Mouse (Mus musculus) heart, embryonic 14.5 days (tissue): ENCODE measurements around the gene Vmn2r67. TPM values are rescaled to one million over a fixed set of nuclear protein-coding genes. Genes with fewer than 3 reads are reported as not detected.
"Not testable (repeated sequence)": the region's sequence is repeated elsewhere in the genome, so short reads cannot be mapped to it uniquely, and the experiment has no call there.

Source experiments
- ATAC-seq: fragments of 200-750 bp; cut with Nextera tagmentation; 2 replicates; pipeline ENCODE4 v1.8.0; 2017; ENCODE audit warnings: low read depth, moderate TSS enrichment; ENCODE audit not compliant: insufficient number of reproducible peaks, insufficient read depth, low FRiP score
- H3K27ac ChIP-seq, 2 experiments: fragments of 200-500 bp in 1 of 2; fragments of 300-500 bp in 1 of 2; sonication (generic) in 1 of 2; replicated peaks in 1 of 2; 2 replicates each; pipeline ENCODE4 v1.5.1; 2012 to 2014; ENCODE audit warnings: low read depth in 2 of 2, low read length in 2 of 2, control low read depth in 1 of 2, mild to moderate bottlenecking in 1 of 2, mixed read lengths in 1 of 2; ENCODE audit not compliant: control insufficient read depth in 1 of 2, insufficient read depth in 1 of 2
- H3K27me3 ChIP-seq: fragments of 300-500 bp; sonication (generic); 2 replicates; pipeline ENCODE4 v1.6.1; 2014; ENCODE audit warnings: mild to moderate bottlenecking, low read length, control low read depth; ENCODE audit not compliant: control insufficient read depth, insufficient read depth
- H3K36me3 ChIP-seq: fragments of 300-500 bp; sonication (generic); 2 replicates; pipeline ENCODE4 v1.6.1; 2014; ENCODE audit warnings: mild to moderate bottlenecking, control low read depth, low read length, mixed read lengths; ENCODE audit not compliant: control insufficient read depth, insufficient read depth
- H3K4me1 ChIP-seq, 2 experiments: fragments of 200-500 bp in 1 of 2; fragments of 300-500 bp in 1 of 2; sonication (generic) in 1 of 2; 2 replicates each; pipeline ENCODE4 v1.6.1; 2012 to 2014; ENCODE audit warnings: low read length in 2 of 2, control low read depth in 1 of 2, mixed read lengths in 1 of 2; ENCODE audit not compliant: control insufficient read depth in 2 of 2, insufficient read depth in 2 of 2
- H3K4me2 ChIP-seq: fragments of 300-500 bp; sonication (generic); 2 replicates; pipeline ENCODE4 v1.6.1; 2014; ENCODE audit warnings: mild to moderate bottlenecking, low read length
- H3K4me3 ChIP-seq, 2 experiments: fragments of 200-500 bp in 1 of 2; fragments of 300-500 bp in 1 of 2; sonication (generic) in 1 of 2; 2 replicates each; pipeline ENCODE4 v1.5.1; 2012 to 2014; ENCODE audit warnings: low read length in 2 of 2, mild to moderate bottlenecking in 2 of 2, control low read depth in 1 of 2, low read depth in 1 of 2, moderate library complexity in 1 of 2; ENCODE audit not compliant: control insufficient read depth in 1 of 2, insufficient read depth in 1 of 2
- H3K9ac ChIP-seq: fragments of 300-500 bp; sonication (generic); 2 replicates; pipeline ENCODE4 v1.6.1; 2014; ENCODE audit warnings: mild to moderate bottlenecking, low read length
- H3K9me3 ChIP-seq: fragments of 300-500 bp; sonication (generic); 2 replicates; pipeline ENCODE4 v1.6.1; 2016; ENCODE audit warnings: low read length, control low read depth; ENCODE audit not compliant: control insufficient read depth
- WGBS: fragments of 180-500 bp; shearing (Covaris S2); extraction: QIAGEN DNeasy Blood & Tissue Kit; methylation state at CpG from one replicate; pipeline ENCODE4 v1.1.7; 2014; 5-methylcytosine and 5-hydroxymethylcytosine counted together
- polyA plus RNA-seq: library from polyadenylated mRNA; unstranded; fragments of >200 nt; fragmentation: Nextera tagmentation; extraction: Ambion mirVana; gene quantifications from 2 replicates; pipeline ENCODE4 v1.2.1, GENCODE M21; 2014

Vmn2r67 gene
- polyA plus RNA-seq: not detected in 2 replicates

DNA sequence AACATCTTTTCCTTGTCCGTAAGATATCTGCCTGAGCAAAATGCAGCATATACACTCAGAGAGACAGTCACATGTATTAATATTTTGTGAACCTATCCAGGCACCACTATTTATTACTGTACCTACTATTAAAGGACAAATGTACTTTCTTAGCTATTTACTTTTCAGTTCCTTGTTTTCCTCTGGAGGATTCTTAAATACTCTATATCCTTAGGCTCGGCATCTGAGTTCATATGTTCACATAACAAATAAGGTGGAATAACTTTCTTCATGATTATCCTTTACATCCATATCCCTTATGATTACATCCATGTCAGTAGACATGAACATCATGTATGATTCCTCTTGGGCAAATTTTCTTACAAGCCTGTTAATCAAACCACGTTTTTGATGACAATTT, at the start of gene Vmn2r67:
Gene Vmn2r67 (minus strand): TSS at position 101 of the 400 bp plus-strand sequence.
- WGBS: 69% methylated on average over 3 of the region's 3 CpGs
- no peaks in the 10 kb centered on the region for H3K27me3 ChIP-seq
- no peaks in the 10 kb centered on the region for H3K36me3 ChIP-seq
- H3K9me3 ChIP-seq: no peaks in the 10 kb centered on the region
- no peak for ATAC-seq
- no peak within 1 kb of the TSS for H3K4me3 ChIP-seq
- no peak within 1 kb of the TSS for H3K4me2 ChIP-seq
- no peak within 1 kb of the TSS for H3K9ac ChIP-seq
- no peaks in the 10 kb centered on the region for H3K4me1 ChIP-seq
- no peak within 1 kb of the TSS for H3K27ac ChIP-seq

DNA sequence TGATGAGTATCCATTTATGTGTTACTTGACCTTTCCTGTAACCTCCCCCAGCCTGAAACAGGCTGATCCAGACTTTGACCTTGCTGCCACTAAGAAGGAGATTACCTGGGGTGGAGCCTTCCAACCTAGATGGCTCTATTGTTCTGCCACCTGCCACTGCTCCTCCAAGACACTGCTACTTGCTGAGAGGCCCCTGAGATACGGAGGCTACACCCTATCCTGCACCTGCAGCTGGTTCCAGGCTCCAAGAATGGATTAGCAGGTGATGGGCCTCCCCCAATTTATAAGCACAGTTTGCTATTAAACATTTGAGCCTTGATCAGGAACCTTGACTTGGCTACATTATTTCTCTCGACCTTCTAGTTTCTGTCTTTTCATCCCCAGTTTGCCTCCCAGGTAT, 51.3 kb downstream of the Vmn2r67 start:
- not testable (repeated sequence) for H3K4me1 ChIP-seq, H3K27me3 ChIP-seq, H3K4me2 ChIP-seq, ATAC-seq, H3K9me3 ChIP-seq, H3K9ac ChIP-seq, H3K27ac ChIP-seq, H3K36me3 ChIP-seq, H3K4me3 ChIP-seq
- WGBS: 42% methylated on average over 2 of the region's 2 CpGs

Other genes with a start within 250 kb of the Vmn2r67 start
- gene Vmn2r65, start 191.9 kb downstream of the Vmn2r67 start, polyA plus RNA-seq: not detected in 2 replicates
- not detected in 2 replicates for gene Vmn2r66, start 143.7 kb downstream of the Vmn2r67 start, polyA plus RNA-seq
- not detected in 2 replicates for gene Vmn2r68, start 81.8 kb upstream of the Vmn2r67 start, polyA plus RNA-seq